Mouse (Mus musculus) limb, embryonic 14.5 days (tissue): ENCODE measurements at regions not wholly inside any gene's neighbourhood (a gene's known extent, or its start where the extent isn't known, plus 50 kb on each side); places are given as distances from the start of the nearest gene placed in this dataset.

Experiments
- ATAC-seq: fragments of 200-750 bp; cut with Nextera tagmentation; 2 replicates; pipeline ENCODE4 v1.8.0; 2017; ENCODE audit warnings: low read depth, moderate number of reproducible peaks, moderate TSS enrichment; ENCODE audit not compliant: low FRiP score
- DNase-seq: peaks from one replicate; pipeline ENCODE4 v3.0.0-alpha.2; 2015; ENCODE audit warnings: low spot score
- H3K27ac ChIP-seq: fragments of 300-500 bp; sonication (generic); replicated peaks from 2 replicates; pipeline ENCODE4 v1.5.1; 2014; ENCODE audit warnings: low read depth, mild to moderate bottlenecking, low read length, moderate library complexity, mixed read lengths
- H3K27me3 ChIP-seq: fragments of 300-500 bp; sonication (generic); 2 replicates; pipeline ENCODE4 v1.6.1; 2014; ENCODE audit warnings: low read length, mixed read lengths; ENCODE audit not compliant: control insufficient read depth, insufficient read depth
- H3K36me3 ChIP-seq: fragments of 300-500 bp; sonication (generic); 2 replicates; pipeline ENCODE4 v1.6.1; 2014; ENCODE audit warnings: mild to moderate bottlenecking, low read length, moderate library complexity, mixed read lengths; ENCODE audit not compliant: control insufficient read depth, insufficient read depth
- H3K4me1 ChIP-seq: fragments of 300-500 bp; sonication (generic); 2 replicates; pipeline ENCODE4 v1.6.1; 2014; ENCODE audit warnings: antibody characterized with exemption, low read length, mixed read lengths; ENCODE audit not compliant: control insufficient read depth, insufficient read depth
- H3K4me2 ChIP-seq: fragments of 300-500 bp; sonication (generic); replicated peaks from 2 replicates; pipeline ENCODE4 v1.6.1; 2014; ENCODE audit warnings: low read depth, mild to moderate bottlenecking, low read length, moderate library complexity; ENCODE audit not compliant: severe bottlenecking
- H3K4me3 ChIP-seq: fragments of 300-500 bp; sonication (generic); replicated peaks from 2 replicates; pipeline ENCODE4 v1.5.1; 2014; ENCODE audit warnings: low read length
- H3K9ac ChIP-seq: fragments of 300-500 bp; sonication (generic); 2 replicates; pipeline ENCODE4 v1.6.1; 2014; ENCODE audit warnings: mild to moderate bottlenecking, low read depth, low read length, moderate library complexity; ENCODE audit not compliant: severe bottlenecking
- H3K9me3 ChIP-seq: fragments of 300-500 bp; sonication (generic); 2 replicates; pipeline ENCODE4 v1.6.1; 2016; ENCODE audit warnings: low read length; ENCODE audit not compliant: control insufficient read depth
- POLR2A ChIP-seq: fragments of 200-500 bp; IDR thresholded peaks from 2 replicates; pipeline ENCODE4 v1.8.0; 2012; ENCODE audit warnings: inconsistent platforms, mild to moderate bottlenecking, moderate library complexity, borderline replicate concordance; ENCODE audit not compliant: insufficient read depth, insufficient read length; ENCODE audit errors: extremely low read depth
- WGBS: fragments of 180-500 bp; shearing (Covaris S2); extraction: QIAGEN DNeasy Blood & Tissue Kit; methylation state at CpG from one replicate; pipeline ENCODE4 v1.1.7; 2014; 5-methylcytosine and 5-hydroxymethylcytosine counted together

GRCm38 (mm10) chr13:72875921-72876320 is 247.3 kb downstream of the Irx2 start:
- no peak overlapping the region for H3K27ac ChIP-seq
- no peak overlapping the region for H3K9ac ChIP-seq
- no peak overlapping the region for H3K4me2 ChIP-seq
- H3K9me3 ChIP-seq: no peaks in the 10 kb centered on the region
- no peak for DNase-seq
- H3K4me1 ChIP-seq: no peaks in the 10 kb centered on the region
- no peak for TF ChIP-seq POLR2A
- no peak overlapping the region for H3K4me3 ChIP-seq
- H3K36me3 ChIP-seq: no peaks in the 10 kb centered on the region
- no peak for ATAC-seq
- H3K27me3 ChIP-seq: no peaks in the 10 kb centered on the region

- Histone ChIP-seq H3K9ac (no peak overlapping the region), H3K36me3 (no peaks in the 10 kb centered on the region), H3K9me3 (no peaks in the 10 kb centered on the region), H3K4me3 (no peak overlapping the region), H3K4me2 (no peak overlapping the region), H3K27me3 (no peaks in the 10 kb centered on the region), H3K4me1 (no peaks in the 10 kb centered on the region), H3K27ac (no peak overlapping the region)
- no peak for TF ChIP-seq POLR2A
- ATAC-seq (no peak), DNase-seq (no peak)
- 36% methylated on average over 11 of the region's 11 CpGs for WGBS
Observed at GRCm38 (mm10) chr13:72894982-72895381, 266.4 kb downstream of the Irx2 start.

GRCm38 (mm10) chr13:72902576-72902975 is 274.0 kb downstream of the Irx2 start:
- no peak for ATAC-seq
- 40% methylated on average over 2 of the region's 2 CpGs for WGBS
- no peaks in the 10 kb centered on the region for H3K4me1 ChIP-seq
- H3K9ac ChIP-seq: no peak overlapping the region
- TF ChIP-seq POLR2A: no peak
- H3K4me3 ChIP-seq: no peak overlapping the region
- DNase-seq: peak; percentile 72
- H3K27ac ChIP-seq: no peak overlapping the region
- no peaks in the 10 kb centered on the region for H3K36me3 ChIP-seq
- H3K9me3 ChIP-seq: no peaks in the 10 kb centered on the region
- no peak overlapping the region for H3K4me2 ChIP-seq
- H3K27me3 ChIP-seq: no peaks in the 10 kb centered on the region

GRCm38 (mm10) chr13:72918895-72919294 is 290.3 kb downstream of the Irx2 start:
- WGBS: 84% methylated on average over 4 of the region's 4 CpGs
- H3K4me1 ChIP-seq: no peaks in the 10 kb centered on the region
- H3K4me2 ChIP-seq: no peak overlapping the region
- no peak for TF ChIP-seq POLR2A
- DNase-seq: peak; percentile 17
- no peak overlapping the region for H3K9ac ChIP-seq
- H3K27me3 ChIP-seq: no peaks in the 10 kb centered on the region
- H3K4me3 ChIP-seq: no peak overlapping the region
- H3K36me3 ChIP-seq: no peaks in the 10 kb centered on the region
- H3K9me3 ChIP-seq: no peaks in the 10 kb centered on the region
- ATAC-seq: no peak
- H3K27ac ChIP-seq: no peak overlapping the region

DNA sequence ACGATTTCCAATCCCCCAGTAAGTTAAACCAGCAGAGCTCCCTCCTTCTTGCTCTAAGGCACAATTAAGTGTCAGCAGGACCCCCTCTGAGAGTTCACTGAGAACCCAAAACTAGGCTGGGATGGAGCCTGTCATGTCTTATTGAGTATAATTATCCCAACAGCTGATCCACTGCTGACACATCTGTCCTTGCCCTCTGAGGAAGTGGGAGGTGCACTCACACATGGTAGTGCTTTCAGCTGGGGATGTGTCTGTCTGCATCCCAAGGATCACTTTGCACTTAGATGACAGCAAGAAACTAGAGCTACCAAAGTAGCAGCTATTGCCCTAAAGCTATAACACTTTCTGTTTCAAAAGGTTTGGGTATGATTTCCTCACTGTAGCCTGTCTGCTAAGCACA is 291.7 kb downstream of the Irx2 start:
- Histone ChIP-seq H3K9me3 (no peaks in the 10 kb centered on the region), H3K9ac (no peak overlapping the region), H3K36me3 (no peaks in the 10 kb centered on the region), H3K27ac (no peak overlapping the region), H3K27me3 (no peaks in the 10 kb centered on the region), H3K4me1 (no peaks in the 10 kb centered on the region), H3K4me2 (no peak overlapping the region), H3K4me3 (no peak overlapping the region)
- TF ChIP-seq POLR2A: no peak
- ATAC-seq (no peak), DNase-seq (no peak)
- 14% methylated on average over 1 of the region's 1 CpGs for WGBS

DNA sequence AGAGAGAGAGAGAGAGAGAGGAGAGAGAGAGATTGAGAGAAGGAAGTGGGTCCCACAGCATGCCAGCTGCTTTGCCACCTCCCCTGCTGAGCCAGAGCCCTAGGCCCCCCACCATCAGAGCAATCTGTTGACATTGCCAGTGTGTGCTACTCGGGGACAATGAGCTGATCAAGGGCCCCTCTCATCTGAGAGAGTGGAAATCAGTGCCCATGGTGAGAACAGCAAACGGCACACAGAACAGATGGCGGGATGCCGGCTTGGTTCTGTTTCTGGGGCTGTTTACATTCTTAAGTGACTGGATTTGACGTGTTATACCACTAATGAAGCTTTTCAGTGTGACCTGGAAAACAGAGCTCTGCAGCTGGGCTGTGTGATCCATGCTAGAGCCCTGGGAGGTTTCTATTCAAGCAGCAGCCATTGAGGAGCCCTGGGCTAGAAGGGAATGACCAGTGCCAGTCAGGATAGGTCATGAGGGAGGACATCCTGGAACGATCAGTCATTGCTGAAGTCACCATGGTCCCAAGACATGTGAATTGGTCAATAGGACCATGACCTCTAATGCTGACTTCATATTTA is 296.0 kb downstream of the Irx2 start:
- no peak overlapping the region for H3K27ac ChIP-seq
- no peak overlapping the region for H3K4me2 ChIP-seq
- no peak for TF ChIP-seq POLR2A
- no peaks in the 10 kb centered on the region for H3K9me3 ChIP-seq
- no peak overlapping the region for H3K4me3 ChIP-seq
- WGBS: 26% methylated on average over 6 of the region's 6 CpGs
- H3K36me3 ChIP-seq: no peaks in the 10 kb centered on the region
- no peak overlapping the region for H3K9ac ChIP-seq
- no peaks in the 10 kb centered on the region for H3K27me3 ChIP-seq
- ATAC-seq (no peak), DNase-seq (no peak)
- H3K4me1 ChIP-seq: no peaks in the 10 kb centered on the region
